Mouse (Mus musculus) megakaryocyte, embryonic 14.5 days (primary cell): Measurements from ENCODE around the gene Efhd2.

Source experiments
- FLI1 ChIP-seq: IDR thresholded peaks from 2 replicates; pipeline ENCODE4 v1.6.1; 2012; ENCODE audit warnings: low read length, inconsistent platforms, mixed read lengths
- GATA1 ChIP-seq: IDR thresholded peaks from 3 replicates; pipeline ENCODE4 v1.6.1; 2012; ENCODE audit warnings: mixed read lengths, low read length, inconsistent platforms, borderline replicate concordance

DNA sequence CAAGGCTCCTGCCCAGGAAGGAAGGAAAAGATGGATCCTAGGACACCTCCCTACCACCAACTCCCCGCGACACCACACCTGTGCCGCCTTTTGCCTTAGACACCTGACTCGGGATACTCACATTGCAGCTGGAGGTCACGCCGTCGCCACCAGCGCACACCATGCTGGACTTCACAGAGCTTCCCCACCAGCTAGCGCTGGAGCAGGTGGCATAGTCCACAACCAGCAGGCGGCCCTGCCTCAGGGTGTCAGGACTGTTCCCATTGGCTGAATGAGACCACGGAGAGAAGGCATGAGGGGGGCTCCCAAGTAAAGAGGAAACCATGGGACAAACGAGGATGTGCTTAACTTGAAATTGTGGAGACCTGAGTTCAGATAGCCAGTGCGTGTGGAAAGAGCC lies 55.9 kb downstream of the Efhd2 start:
- no peak for TF ChIP-seq GATA1
- no peak for TF ChIP-seq FLI1
